Mouse (Mus musculus): ENCODE results near the gene Man2b2. TPM values are rescaled to one million over a fixed set of nuclear protein-coding genes. Genes with fewer than 3 reads are reported as not detected.

The Man2b2 gene
- polyA plus RNA-seq, 1 experiment = 4.5 TPM

- Histone ChIP-seq H3K79me2 (ENCODE audit: control insufficient read depth, insufficient read depth) (no peaks in the 10 kb centered on the region), H3K4me3 (ENCODE audit: insufficient read depth, poor library complexity, severe bottlenecking) (no peak overlapping the region), H3K79me3 (ENCODE audit: low read depth) (no peaks in the 10 kb centered on the region), H3K36me3 (ENCODE audit: control insufficient read depth, insufficient read depth) (no peaks in the 10 kb centered on the region), H3ac (ENCODE audit: control insufficient read depth, insufficient read length, low read depth) (no peak overlapping the region), H3K27me3 (ENCODE audit: control insufficient read depth, insufficient read depth, insufficient read length) (peaks cover 3% of the 10 kb centered on the region)
- no peak for TF ChIP-seq USF1 (IDR thresholded peaks at IDR 0.05; ENCODE audit: low read depth)
- TF ChIP-seq FOSL1 (IDR thresholded peaks at IDR 0.05; ENCODE audit: insufficient read depth, low read length, poor library complexity, severe bottlenecking) = no peak
- no peak for TF ChIP-seq CEBPB (IDR thresholded peaks at IDR 0.05; ENCODE audit: low read depth)
- no peak for TF ChIP-seq CTCF (IDR thresholded peaks at IDR 0.05; ENCODE audit: control insufficient read depth, insufficient read depth, insufficient read length)
- no peak for TF ChIP-seq MYOG (IDR thresholded peaks at IDR 0.05; ENCODE audit: control insufficient read depth, extremely low read depth, insufficient read length)
- TF ChIP-seq MAX (IDR thresholded peaks at IDR 0.05) = no peak
- TF ChIP-seq MYOD1 (IDR thresholded peaks at IDR 0.05; ENCODE audit: control insufficient read depth, insufficient read length, low read depth) = no peak
Observed at GRCm38 (mm10) chr5:36759848-36760247, 70.6 kb downstream of the Man2b2 start.

- peaks cover 3% of the 10 kb centered on the region for H3K27me3 ChIP-seq (ENCODE audit: control insufficient read depth, insufficient read depth, insufficient read length)
- no peaks in the 10 kb centered on the region for H3K36me3 ChIP-seq (ENCODE audit: control insufficient read depth, insufficient read depth)
- H3K79me3 ChIP-seq (ENCODE audit: low read depth) = no peaks in the 10 kb centered on the region
- no peak for TF ChIP-seq MAX (IDR thresholded peaks at IDR 0.05)
- TF ChIP-seq CTCF (IDR thresholded peaks at IDR 0.05; ENCODE audit: control insufficient read depth, insufficient read depth, insufficient read length) = no peak
- TF ChIP-seq MYOG (IDR thresholded peaks at IDR 0.05; ENCODE audit: control insufficient read depth, extremely low read depth, insufficient read length) = no peak
- TF ChIP-seq CEBPB (IDR thresholded peaks at IDR 0.05; ENCODE audit: low read depth) = no peak
- no peak for TF ChIP-seq USF1 (IDR thresholded peaks at IDR 0.05; ENCODE audit: low read depth)
- TF ChIP-seq MYOD1 (IDR thresholded peaks at IDR 0.05; ENCODE audit: control insufficient read depth, insufficient read length, low read depth) = no peak
- no peak for TF ChIP-seq FOSL1 (IDR thresholded peaks at IDR 0.05; ENCODE audit: insufficient read depth, low read length, poor library complexity, severe bottlenecking)
- H3K79me2 ChIP-seq (ENCODE audit: control insufficient read depth, insufficient read depth) = no peaks in the 10 kb centered on the region
- H3K4me3 ChIP-seq (ENCODE audit: insufficient read depth, poor library complexity, severe bottlenecking) = no peak overlapping the region
- no peak overlapping the region for H3ac ChIP-seq (ENCODE audit: control insufficient read depth, insufficient read length, low read depth)
Observed at GRCm38 (mm10) chr5:36757033-36757432, 73.4 kb downstream of the Man2b2 start.

Other genes with a start within 250 kb of the Man2b2 start
- gene Tbc1d14, start 237.4 kb downstream of the Man2b2 start, polyA plus RNA-seq (2012; fragmentation: generic; extraction: Trizol) = 10.7 TPM
- gene D5Ertd579e, start 134.6 kb downstream of the Man2b2 start, polyA plus RNA-seq (2012; fragmentation: generic; extraction: Trizol) = 8.6 TPM
- 18.7 TPM for gene Bloc1s4, start 82.0 kb downstream of the Man2b2 start, polyA plus RNA-seq (2012; fragmentation: generic; extraction: Trizol)
- gene Mrfap1, start 33.9 kb downstream of the Man2b2 start, polyA plus RNA-seq (2012; fragmentation: generic; extraction: Trizol) = 347 TPM
- not detected for gene Ppp2r2c, start 37.9 kb upstream of the Man2b2 start, polyA plus RNA-seq (2012; fragmentation: generic; extraction: Trizol)
- gene Wfs1, start 158.6 kb upstream of the Man2b2 start, polyA plus RNA-seq (2012; fragmentation: generic; extraction: Trizol) = 16.2 TPM